Mouse (Mus musculus) neural tube, embryonic 12.5 days (tissue): ENCODE data around the gene Frem1. TPM values are rescaled to one million over a fixed set of nuclear protein-coding genes. Genes with fewer than 3 reads are reported as not detected.

Source experiments
- ATAC-seq: fragments of 200-750 bp; cut with Nextera tagmentation; 2 replicates; pipeline ENCODE4 v1.8.0; 2017; ENCODE audit warnings: low read depth, mild to moderate bottlenecking, moderate TSS enrichment, moderate library complexity; ENCODE audit not compliant: low FRiP score
- H3K27ac ChIP-seq: fragments of 300-500 bp; sonication (generic); 2 replicates; pipeline ENCODE4 v1.5.1; 2016
- H3K27me3 ChIP-seq: fragments of 300-500 bp; sonication (generic); replicated peaks from 2 replicates; pipeline ENCODE4 v1.6.1; 2016; ENCODE audit warnings: mild to moderate bottlenecking
- H3K36me3 ChIP-seq: fragments of 300-500 bp; sonication (generic); 2 replicates; pipeline ENCODE4 v1.6.1; 2016; ENCODE audit warnings: mild to moderate bottlenecking
- H3K4me1 ChIP-seq: fragments of 300-500 bp; sonication (generic); 2 replicates; pipeline ENCODE4 v1.6.1; 2016
- H3K4me2 ChIP-seq: fragments of 300-500 bp; sonication (generic); replicated peaks from 2 replicates; pipeline ENCODE4 v1.6.1; 2016; ENCODE audit warnings: mild to moderate bottlenecking
- H3K4me3 ChIP-seq: fragments of 300-500 bp; sonication (generic); 2 replicates; pipeline ENCODE4 v1.5.1; 2016
- H3K9ac ChIP-seq: fragments of 300-500 bp; sonication (generic); 2 replicates; pipeline ENCODE4 v1.6.1; 2016; ENCODE audit warnings: mild to moderate bottlenecking
- H3K9me3 ChIP-seq: fragments of 300-500 bp; sonication (generic); 2 replicates; pipeline ENCODE4 v1.6.1; 2016; ENCODE audit warnings: mild to moderate bottlenecking
- WGBS: fragments of 180-500 bp; shearing (Covaris S2); methylation state at CpG from one replicate; pipeline ENCODE4 v1.1.7; 2016; 5-methylcytosine and 5-hydroxymethylcytosine counted together
- polyA plus RNA-seq: library from polyadenylated mRNA; unstranded; fragments of >200 nt; fragmentation: Nextera tagmentation; extraction: Ambion mirVana; gene quantifications from 2 replicates; pipeline ENCODE4 v1.2.1, GENCODE M21; 2016

Gene Frem1
- polyA plus RNA-seq, 1 experiment from 2014 or later, result 2.5 TPM

DNA sequence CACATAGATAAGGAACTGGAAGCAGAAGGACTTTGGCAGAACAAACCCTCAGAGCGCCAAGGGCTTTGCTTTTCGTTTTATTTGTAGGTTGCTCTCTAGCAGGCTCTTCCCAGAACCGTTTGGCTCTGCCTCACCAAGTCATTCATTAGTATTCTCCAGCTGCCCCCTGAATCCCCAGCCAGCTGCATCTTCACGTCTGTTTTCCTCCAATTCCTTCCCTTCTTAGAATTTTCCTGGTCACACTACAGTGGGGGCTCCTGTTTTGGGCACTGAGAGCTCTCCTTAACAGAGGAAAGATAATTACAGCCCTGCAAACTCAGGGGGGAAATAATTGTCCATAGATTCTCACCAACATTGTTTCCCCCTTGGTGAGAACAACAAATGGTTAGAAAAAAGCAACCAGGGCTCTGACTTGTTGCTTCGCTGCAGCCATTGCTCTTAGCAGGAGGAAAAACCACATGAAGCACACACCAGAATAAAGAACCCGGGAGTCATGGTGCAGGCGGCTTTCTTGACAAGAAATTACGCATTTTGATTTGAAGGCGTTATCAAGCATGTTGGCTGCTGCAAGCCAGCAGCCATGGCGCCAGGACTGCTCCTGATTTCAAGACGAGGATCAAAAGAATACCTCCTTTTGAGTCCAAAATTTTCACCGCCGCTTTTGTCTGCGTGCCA, 136.0 kb downstream of the Frem1 start:
- 27% methylated on average over 14 of the region's 14 CpGs for WGBS
- Histone ChIP-seq H3K4me3 (no peak overlapping the region), H3K9me3 (no peaks in the 10 kb centered on the region), H3K9ac (no peak overlapping the region), H3K27ac (no peak overlapping the region), H3K4me1 (peaks cover 13% of the 10 kb centered on the region; the same call in 1 of the 2 replicates), H3K4me2 (peak overlapping the region; percentile 31), H3K36me3 (no peaks in the 10 kb centered on the region), H3K27me3 (no peaks in the 10 kb centered on the region)
- peak; percentile 48 for ATAC-seq

DNA sequence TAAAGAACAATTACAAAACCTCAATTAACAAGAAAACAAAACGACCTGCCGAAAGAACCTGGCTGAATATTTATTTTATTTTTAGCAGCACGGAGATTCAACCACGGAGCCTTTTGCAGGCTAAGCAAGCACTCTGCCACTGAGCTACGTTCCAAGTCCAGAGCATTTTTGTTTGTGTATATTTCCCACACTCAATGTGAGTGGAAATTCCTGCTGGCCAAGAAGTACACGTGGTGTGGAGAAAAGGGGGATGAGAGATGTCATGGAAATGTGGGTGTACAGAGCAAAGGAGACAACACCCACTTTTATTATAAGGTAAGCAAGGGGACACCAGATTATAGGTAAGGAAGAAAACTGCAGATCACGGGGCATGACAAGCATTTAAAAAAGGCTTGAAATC, 136.6 kb downstream of the Frem1 start:
- WGBS, result 68% methylated on average over 7 of the region's 7 CpGs
- H3K9ac ChIP-seq, result no peak overlapping the region

DNA sequence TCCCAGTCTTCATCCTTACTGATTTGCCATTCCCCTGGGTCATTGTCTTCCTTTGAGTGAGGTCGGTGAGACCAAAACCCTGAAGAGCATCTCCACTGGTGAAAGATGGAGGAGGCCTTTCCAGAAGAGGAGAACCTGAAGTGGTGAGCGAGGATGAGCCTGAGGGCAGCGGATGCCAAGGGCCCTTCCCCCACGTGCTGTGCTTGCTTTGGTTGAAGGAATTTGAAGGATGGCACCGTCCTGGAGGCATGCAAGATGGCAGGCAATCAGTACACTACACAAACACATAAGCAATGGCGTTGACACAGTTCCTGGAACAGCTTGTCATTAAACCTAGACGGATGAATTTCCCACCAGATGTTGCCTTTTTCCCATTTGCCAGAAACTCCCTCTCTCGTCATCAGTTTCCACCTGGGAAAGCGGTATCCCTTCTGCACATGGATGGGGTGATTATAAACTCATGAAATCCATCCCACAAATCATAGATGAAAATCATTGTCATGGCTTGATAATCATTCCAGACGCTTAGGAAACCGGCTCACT, 137.5 kb downstream of the Frem1 start:
- no peak overlapping the region for H3K9ac ChIP-seq
- H3K36me3 ChIP-seq, result no peaks in the 10 kb centered on the region
- no peak overlapping the region for H3K4me2 ChIP-seq
- H3K27me3 ChIP-seq, result no peaks in the 10 kb centered on the region
- H3K4me3 ChIP-seq, result no peak overlapping the region
- H3K27ac ChIP-seq, result no peak overlapping the region
- peaks cover 13% of the 10 kb centered on the region; the same call in 1 of the 2 replicates for H3K4me1 ChIP-seq
- H3K9me3 ChIP-seq, result no peaks in the 10 kb centered on the region
- WGBS, result 73% methylated on average over 11 of the region's 11 CpGs
- no peak for ATAC-seq

More for the DNA sequence above, 136.6 kb downstream of the Frem1 start:
- no peaks in the 10 kb centered on the region for H3K9me3 ChIP-seq
- no peak overlapping the region for H3K4me3 ChIP-seq
- H3K4me2 ChIP-seq, result 0 out of 2 replicates have a peak overlapping the region, but pooled peaks have one; percentile 31
- H3K27ac ChIP-seq, result no peak overlapping the region
- peak; percentile 12; the same call in 1 of the 2 replicates for ATAC-seq
- H3K27me3 ChIP-seq, result no peaks in the 10 kb centered on the region
- H3K36me3 ChIP-seq, result no peaks in the 10 kb centered on the region
- peaks cover 13% of the 10 kb centered on the region; the same call in 1 of the 2 replicates for H3K4me1 ChIP-seq

DNA sequence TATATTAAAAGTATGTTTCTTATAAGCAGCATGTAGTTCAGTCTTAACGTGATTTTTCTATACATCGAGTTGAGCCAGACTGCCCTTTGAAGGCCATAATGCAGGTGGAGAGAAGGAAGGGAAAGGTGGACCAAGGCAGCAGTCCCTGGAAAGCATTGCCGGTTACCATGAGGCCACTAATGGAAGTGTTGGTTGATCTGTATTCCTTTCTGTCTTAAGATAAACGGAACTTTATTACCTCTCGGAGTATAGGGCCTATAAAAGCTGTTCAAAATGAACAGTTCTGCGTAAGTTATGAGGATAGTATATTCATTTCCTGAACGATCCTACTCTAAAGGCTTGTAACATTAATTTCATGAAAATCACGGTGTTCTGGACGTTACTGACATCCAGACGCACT, 156.9 kb downstream of the Frem1 start:
- Histone ChIP-seq H3K27ac (no peak overlapping the region), H3K9me3 (no peaks in the 10 kb centered on the region), H3K36me3 (no peaks in the 10 kb centered on the region), H3K9ac (no peak overlapping the region), H3K27me3 (no peaks in the 10 kb centered on the region), H3K4me2 (no peak overlapping the region), H3K4me1 (no peaks in the 10 kb centered on the region), H3K4me3 (no peak overlapping the region)
- no peak for ATAC-seq
- WGBS, result 82% methylated on average over 10 of the region's 10 CpGs

DNA sequence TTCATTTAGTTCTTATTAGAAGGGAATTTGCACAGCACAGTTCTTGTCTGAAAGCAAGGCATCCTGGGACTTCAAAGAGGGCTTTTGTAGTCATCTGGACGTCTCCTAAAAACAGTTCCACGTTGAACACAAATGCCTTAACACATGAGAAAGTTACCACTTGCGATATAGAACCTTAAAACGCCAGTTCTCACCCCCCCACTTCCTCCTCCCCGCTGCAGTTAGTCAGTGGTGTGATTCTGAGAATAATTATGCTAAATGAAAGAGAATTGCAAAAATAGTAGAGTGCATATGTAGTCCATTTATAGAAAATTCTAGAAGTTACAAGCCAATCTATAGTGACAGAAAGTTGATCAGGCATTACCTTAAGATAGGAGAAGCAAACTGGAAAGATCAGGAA, 159.9 kb downstream of the Frem1 start:
- no peak for ATAC-seq
- no peaks in the 10 kb centered on the region for H3K9me3 ChIP-seq
- no peak overlapping the region for H3K4me3 ChIP-seq
- H3K9ac ChIP-seq, result no peak overlapping the region
- no peak overlapping the region for H3K27ac ChIP-seq
- no peaks in the 10 kb centered on the region for H3K36me3 ChIP-seq
- no peaks in the 10 kb centered on the region for H3K27me3 ChIP-seq
- WGBS, result 83% methylated on average over 5 of the region's 5 CpGs
- no peak overlapping the region for H3K4me2 ChIP-seq
- H3K4me1 ChIP-seq, result no peaks in the 10 kb centered on the region

DNA sequence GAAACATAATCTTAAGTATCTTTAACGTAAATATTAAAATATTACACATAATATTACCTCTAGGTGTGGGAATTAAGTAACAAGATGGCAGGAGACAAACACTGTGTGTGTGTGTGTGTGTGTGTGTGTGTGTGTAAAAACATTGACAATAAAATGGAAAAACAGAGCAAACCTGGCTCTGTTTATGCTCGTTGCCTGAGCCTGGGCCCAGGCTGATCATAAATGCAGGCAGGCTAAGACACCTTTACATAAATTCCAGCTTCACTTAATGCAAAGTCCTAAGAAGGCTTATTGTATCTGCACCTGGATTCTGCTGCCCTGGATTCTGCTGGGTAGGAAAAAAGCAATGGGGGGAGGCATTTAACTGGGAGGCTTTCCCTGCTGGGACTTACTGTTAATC, 160.6 kb downstream of the Frem1 start:
- ATAC-seq, result no peak
- Histone ChIP-seq H3K4me3 (no peak overlapping the region), H3K9me3 (no peaks in the 10 kb centered on the region), H3K9ac (no peak overlapping the region), H3K4me2 (no peak overlapping the region), H3K4me1 (no peaks in the 10 kb centered on the region), H3K27me3 (no peaks in the 10 kb centered on the region), H3K36me3 (no peaks in the 10 kb centered on the region), H3K27ac (no peak overlapping the region)
- 84% methylated on average over 2 of the region's 2 CpGs for WGBS

DNA sequence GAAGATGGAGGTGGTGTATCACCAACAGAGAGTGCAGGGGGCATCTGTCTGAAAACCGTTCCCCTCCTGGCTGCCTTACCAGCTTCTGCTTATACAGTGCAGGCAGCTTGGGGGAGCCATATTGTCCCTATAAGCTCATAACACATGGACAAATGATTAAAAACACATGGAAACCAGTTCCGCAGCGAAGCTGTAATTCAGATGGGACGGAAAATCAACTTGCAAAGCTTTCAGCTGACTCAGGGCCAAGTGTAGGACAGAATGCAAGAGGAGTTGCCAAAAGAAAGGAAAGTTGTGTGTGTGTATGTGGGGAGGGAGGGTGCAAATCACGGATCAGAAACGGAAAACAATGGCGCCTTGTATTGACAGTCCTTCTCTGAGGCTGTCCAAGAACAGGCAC, 161.1 kb downstream of the Frem1 start:
- no peak for ATAC-seq
- Histone ChIP-seq H3K27ac (no peak overlapping the region), H3K27me3 (no peaks in the 10 kb centered on the region), H3K4me2 (no peak overlapping the region), H3K9me3 (no peaks in the 10 kb centered on the region), H3K4me1 (no peaks in the 10 kb centered on the region), H3K4me3 (no peak overlapping the region), H3K9ac (no peak overlapping the region), H3K36me3 (no peaks in the 10 kb centered on the region)
- 72% methylated on average over 7 of the region's 7 CpGs for WGBS

DNA sequence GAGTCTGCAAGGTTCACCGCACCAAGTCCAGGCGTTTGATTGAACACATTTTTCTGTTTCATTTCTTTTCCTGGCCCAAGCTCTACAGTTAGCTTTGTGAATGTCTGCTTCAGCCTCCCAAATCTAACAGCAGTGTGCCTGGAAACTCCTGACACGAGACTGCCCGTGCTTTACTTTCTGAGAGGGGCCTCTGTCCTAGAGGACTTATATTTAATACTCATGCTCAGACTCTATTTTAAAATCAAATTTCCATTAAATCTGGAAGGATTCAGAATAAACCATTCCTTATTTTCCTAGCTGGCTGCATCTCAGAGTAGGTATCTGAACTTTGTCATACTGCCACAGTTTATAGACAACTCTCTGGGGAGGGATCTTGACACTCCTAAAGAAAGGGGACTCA, 161.6 kb downstream of the Frem1 start:
- no peak overlapping the region for H3K9ac ChIP-seq
- ATAC-seq, result no peak
- no peak overlapping the region for H3K4me2 ChIP-seq
- H3K9me3 ChIP-seq, result no peaks in the 10 kb centered on the region
- H3K27me3 ChIP-seq, result no peaks in the 10 kb centered on the region
- 86% methylated on average over 4 of the region's 4 CpGs for WGBS
- H3K4me3 ChIP-seq, result no peak overlapping the region
- H3K36me3 ChIP-seq, result no peaks in the 10 kb centered on the region
- no peaks in the 10 kb centered on the region for H3K4me1 ChIP-seq
- no peak overlapping the region for H3K27ac ChIP-seq

DNA sequence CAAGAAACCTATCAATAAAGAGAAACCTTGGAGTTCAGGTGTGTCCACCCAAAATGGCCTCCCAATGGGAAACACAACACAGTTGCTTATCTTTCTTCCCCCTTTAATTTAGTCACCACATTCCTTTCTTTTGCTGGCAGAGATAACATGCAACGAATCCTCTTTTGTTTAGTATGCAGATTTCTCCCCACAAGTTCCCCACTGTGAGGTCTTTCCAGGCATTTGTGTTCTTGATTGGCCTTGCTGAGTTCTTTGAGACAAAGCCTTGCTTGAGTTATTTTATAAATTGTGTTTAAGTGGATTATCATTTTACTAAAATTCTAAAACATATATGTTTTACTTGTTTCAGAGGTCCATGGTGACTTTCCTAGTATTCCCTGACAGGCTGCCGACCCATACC, 166.0 kb downstream of the Frem1 start:
- 58% methylated on average over 2 of the region's 2 CpGs for WGBS
- Histone ChIP-seq H3K9ac (no peak overlapping the region), H3K9me3 (no peaks in the 10 kb centered on the region), H3K4me3 (no peak overlapping the region), H3K27ac (no peak overlapping the region), H3K27me3 (no peaks in the 10 kb centered on the region), H3K4me1 (peaks cover 4% of the 10 kb centered on the region; the same call in 1 of the 2 replicates), H3K36me3 (no peaks in the 10 kb centered on the region), H3K4me2 (no peak overlapping the region)
- no peak for ATAC-seq

DNA sequence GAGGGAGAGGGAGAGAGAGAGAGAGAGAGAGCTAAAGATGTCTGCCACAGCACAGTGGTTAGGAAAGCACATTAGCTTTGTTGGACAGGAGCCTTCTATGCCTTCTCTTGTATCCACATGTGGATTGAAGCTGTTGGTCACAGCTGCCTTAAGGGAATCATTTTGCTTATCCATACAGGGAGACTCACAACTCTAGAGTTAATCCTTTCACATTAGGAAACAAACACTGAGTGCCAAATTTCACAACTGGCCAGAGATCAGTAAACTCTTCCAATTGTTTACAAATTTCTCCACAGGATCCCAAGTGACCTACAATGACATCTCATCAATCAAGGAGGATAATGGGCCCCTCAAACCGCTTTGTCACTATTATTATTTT, 166.6 kb downstream of the Frem1 start:
- Histone ChIP-seq H3K9ac (no peak overlapping the region), H3K9me3 (no peaks in the 10 kb centered on the region), H3K4me2 (no peak overlapping the region), H3K27ac (no peak overlapping the region), H3K4me3 (no peak overlapping the region), H3K4me1 (peaks cover 4% of the 10 kb centered on the region; the same call in 1 of the 2 replicates), H3K36me3 (no peaks in the 10 kb centered on the region), H3K27me3 (no peaks in the 10 kb centered on the region)
- WGBS, result 22% methylated on average over 1 of the region's 1 CpGs
- no peak for ATAC-seq

DNA sequence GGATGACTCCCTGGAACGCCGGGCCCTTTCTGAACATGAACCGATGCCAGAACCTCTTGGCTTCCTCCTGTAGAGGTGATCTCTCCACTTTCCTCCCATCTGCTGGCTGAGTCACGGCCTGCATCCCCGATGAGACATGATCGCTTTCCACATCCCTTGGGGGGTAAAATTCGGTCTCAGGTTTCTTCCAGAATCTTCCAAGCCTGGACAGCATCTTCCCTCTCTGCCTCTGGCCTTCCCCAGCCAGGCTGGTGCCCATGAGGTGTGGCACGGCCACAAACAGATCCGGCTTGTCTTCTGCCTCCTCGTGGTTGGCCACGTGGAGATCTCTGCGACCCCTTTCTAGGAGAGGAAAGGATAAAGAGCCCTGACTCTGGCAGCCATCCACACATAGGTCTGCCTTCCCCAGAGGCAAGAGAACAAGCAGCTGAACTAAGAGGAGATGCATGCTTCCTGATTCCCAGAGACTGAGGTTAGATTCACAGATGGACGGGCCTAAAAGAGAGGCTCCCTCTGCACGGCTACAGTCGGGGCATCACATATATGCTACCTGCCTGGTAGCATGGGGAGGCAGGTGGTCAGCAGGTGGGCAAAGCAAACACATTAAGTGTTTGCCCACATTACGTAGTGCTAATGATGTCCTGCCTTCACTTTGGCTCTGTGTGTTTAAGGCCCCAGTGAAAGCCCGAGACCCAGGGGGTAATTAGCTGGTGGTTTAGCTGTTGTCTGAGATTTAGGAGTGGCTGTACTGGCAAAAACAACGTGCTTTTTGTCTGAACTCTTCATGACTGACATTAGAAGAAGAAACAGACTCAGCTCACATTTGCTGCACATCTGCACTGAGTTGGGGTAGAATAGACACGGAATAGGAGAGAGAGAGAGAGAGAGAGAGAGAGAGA, 167.3 kb downstream of the Frem1 start, which contains the start of gene Cer1:
TSS of gene Cer1 (minus strand) at position 513 of the 899 bp plus-strand sequence.
- no peaks in the 10 kb centered on the region for H3K36me3 ChIP-seq
- no peak for ATAC-seq
- H3K4me2 ChIP-seq, result no peak within 1 kb of the TSS
- no peak within 1 kb of the TSS for H3K9ac ChIP-seq
- H3K27ac ChIP-seq, result no peak within 1 kb of the TSS
- no peaks in the 10 kb centered on the region for H3K27me3 ChIP-seq
- H3K9me3 ChIP-seq, result no peaks in the 10 kb centered on the region
- H3K4me3 ChIP-seq, result no peak within 1 kb of the TSS
- peaks cover 4% of the 10 kb centered on the region; the same call in 1 of the 2 replicates for H3K4me1 ChIP-seq
- 66% methylated on average over 18 of the region's 19 CpGs for WGBS

DNA sequence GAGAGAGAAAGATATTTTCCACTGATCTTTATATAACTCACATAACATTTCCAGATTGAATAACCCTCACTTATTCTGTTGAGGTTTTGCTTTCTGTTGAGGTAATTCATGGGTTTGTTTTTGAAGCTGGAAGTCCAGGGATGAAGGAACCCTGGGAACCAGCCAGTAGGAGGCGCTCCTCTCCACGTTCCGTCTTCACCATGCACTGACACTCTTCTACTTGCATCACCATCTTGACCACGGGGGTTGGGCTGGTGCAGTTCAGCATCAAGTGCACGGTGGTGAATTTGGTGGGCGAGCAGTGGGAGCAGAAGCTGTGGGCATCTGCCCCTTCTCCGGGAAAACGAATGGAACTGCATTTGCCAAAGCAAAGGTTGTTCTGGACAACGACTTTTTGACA, 169.6 kb downstream of the Frem1 start:
- no peaks in the 10 kb centered on the region for H3K36me3 ChIP-seq
- no peak overlapping the region for H3K27ac ChIP-seq
- H3K9ac ChIP-seq, result no peak overlapping the region
- 81% methylated on average over 9 of the region's 9 CpGs for WGBS
- H3K4me1 ChIP-seq, result peaks cover 4% of the 10 kb centered on the region; the same call in 1 of the 2 replicates
- no peak overlapping the region for H3K4me3 ChIP-seq
- H3K9me3 ChIP-seq, result no peaks in the 10 kb centered on the region
- no peak for ATAC-seq
- H3K4me2 ChIP-seq, result no peak overlapping the region
- no peaks in the 10 kb centered on the region for H3K27me3 ChIP-seq
